Mouse (Mus musculus): Measurements from ENCODE around the gene AU021092. TPM values are rescaled to one million over a fixed set of nuclear protein-coding genes. Genes with fewer than 3 reads are reported as not detected.

AU021092 gene
- 10.9 and 14.9 TPM in 2 replicates for polyA plus RNA-seq (2012; rRNA removed)

GRCm38 (mm10) chr16:5222140-5222539, at the start of gene AU021092:
TSS of gene AU021092 (minus strand) at chr16:5222299.

GRCm38 (mm10) chr16:5255779-5256496, 33.8 kb upstream of the AU021092 start, which contains the start of gene Eef2kmt:
TSS of gene Eef2kmt (minus strand) at chr16:5255983.

GRCm38 (mm10) chr16:5233418-5234313, 11.6 kb upstream of the AU021092 start, which contains the start of gene Alg1:
TSS of gene Alg1 (plus strand) at chr16:5233621.

GRCm38 (mm10) chr16:5203668-5204433, 18.2 kb downstream of the AU021092 start, which contains the start of gene Nagpa:
TSS of gene Nagpa (minus strand) at chr16:5204012.

Other genes starting within 250 kb of the AU021092 start
- not detected in 2 replicates for gene Sept12, start 224.4 kb downstream of the AU021092 start, polyA plus RNA-seq (2012; rRNA removed)
- 0.87 and 2.6 TPM in 2 replicates for gene Smim22, start 215.0 kb downstream of the AU021092 start, polyA plus RNA-seq (2012; rRNA removed)
- gene Rogdi, start 208.7 kb downstream of the AU021092 start, polyA plus RNA-seq (2012; rRNA removed): 133 and 146 TPM in 2 replicates
- 155 and 173 TPM in 2 replicates for gene Glyr1, start 172.4 kb downstream of the AU021092 start, polyA plus RNA-seq (2012; rRNA removed)
- 29.5 and 30.5 TPM in 2 replicates for gene Ubn1, start 172.2 kb downstream of the AU021092 start, polyA plus RNA-seq (2012; rRNA removed)
- gene Ppl, start 89.9 kb downstream of the AU021092 start, polyA plus RNA-seq (2012; rRNA removed): 0.15 and 1.8 TPM in 2 replicates
- 1.1 and 1.4 TPM in 2 replicates for gene Sec14l5, start 75.2 kb downstream of the AU021092 start, polyA plus RNA-seq (2012; rRNA removed)
- 9.8 and 12.6 TPM in 2 replicates for gene Nagpa, start 18.3 kb downstream of the AU021092 start, polyA plus RNA-seq (2012; rRNA removed)
- 48.7 and 54.2 TPM in 2 replicates for gene Alg1, start 11.3 kb upstream of the AU021092 start, polyA plus RNA-seq (2012; rRNA removed)
- 13.9 and 16.0 TPM in 2 replicates for gene Eef2kmt, start 33.7 kb upstream of the AU021092 start, polyA plus RNA-seq (2012; rRNA removed)